Mouse (Mus musculus) C3H10T1/2 (cell line): ENCODE data around the gene Sdf4. TPM values are rescaled to one million over a fixed set of nuclear protein-coding genes. Genes with fewer than 3 reads are reported as not detected.

Source experiments
- polyA plus RNA-seq, 2 experiments: library from polyadenylated mRNA; unstranded; fragments of >200 nt; fragmentation: generic; extraction: Trizol; gene quantifications; one replicate each; pipeline ENCODE4 v1.2.1; 2012; ENCODE audit warnings: missing spikeins in 2 of 2

Gene Sdf4
- polyA plus RNA-seq: 100 to 1,000 TPM; 121 to 177 TPM

GRCm38 (mm10) chr4:155992241-155992905 lies at the start of gene Sdf4, which contains the start of gene B3galt6:
Gene Sdf4, plus strand, starts transcription at chr4:155992872.
Gene B3galt6, minus strand, starts transcription at chr4:155992649.

DNA sequence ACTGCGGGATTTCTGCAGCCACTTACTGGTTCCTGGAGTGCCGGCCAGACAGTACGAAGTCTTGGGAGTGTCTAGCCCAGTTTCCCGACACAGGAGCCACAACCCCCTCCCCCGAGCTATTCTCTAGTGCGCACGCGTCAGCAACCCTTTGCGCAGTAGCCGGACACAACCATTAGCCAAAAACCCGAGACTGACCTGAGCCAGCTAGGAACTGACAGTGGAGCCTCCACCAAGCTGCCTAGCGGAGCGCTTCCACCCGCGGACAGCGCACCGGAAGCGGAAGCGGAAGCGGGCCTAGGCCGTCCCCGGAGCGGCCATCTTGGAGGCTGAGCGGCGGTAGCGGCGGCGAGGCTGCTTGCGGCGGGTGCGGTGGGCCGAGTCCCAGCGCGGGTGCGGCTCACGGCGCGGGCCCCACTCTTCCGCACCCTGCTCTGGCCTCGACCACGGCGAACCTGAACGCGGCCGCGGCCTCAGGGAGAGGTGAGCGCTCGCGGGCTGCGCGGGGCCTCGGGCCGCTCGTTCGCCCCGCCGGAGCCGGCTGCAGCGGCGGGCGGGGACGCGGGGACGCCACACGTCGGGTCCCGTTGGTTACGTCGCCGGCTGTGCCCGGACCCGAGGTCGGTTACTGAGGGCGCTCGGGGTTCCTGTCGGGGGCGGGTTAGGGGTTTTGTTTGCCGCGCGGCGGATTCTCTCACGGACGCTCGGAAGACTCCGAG lies 49.0 kb upstream of the Sdf4 start, which contains the start of gene Ube2j2:
Ube2j2 (plus strand) TSS at position 298 of the 716 bp plus-strand sequence.

GRCm38 (mm10) chr4:155962167-155962971 lies 30.3 kb upstream of the Sdf4 start, which contains the start of gene C1qtnf12:
Gene C1qtnf12, plus strand, starts transcription at chr4:155962318.

GRCm38 (mm10) chr4:156013637-156014036 lies 21.0 kb downstream of the Sdf4 start, which contains the start of gene Tnfrsf4:
Gene Tnfrsf4, plus strand, starts transcription at chr4:156013843.

GRCm38 (mm10) chr4:156026013-156026412 lies 33.3 kb downstream of the Sdf4 start, which contains the start of gene Tnfrsf18:
Gene Tnfrsf18, plus strand, starts transcription at chr4:156026164.

DNA sequence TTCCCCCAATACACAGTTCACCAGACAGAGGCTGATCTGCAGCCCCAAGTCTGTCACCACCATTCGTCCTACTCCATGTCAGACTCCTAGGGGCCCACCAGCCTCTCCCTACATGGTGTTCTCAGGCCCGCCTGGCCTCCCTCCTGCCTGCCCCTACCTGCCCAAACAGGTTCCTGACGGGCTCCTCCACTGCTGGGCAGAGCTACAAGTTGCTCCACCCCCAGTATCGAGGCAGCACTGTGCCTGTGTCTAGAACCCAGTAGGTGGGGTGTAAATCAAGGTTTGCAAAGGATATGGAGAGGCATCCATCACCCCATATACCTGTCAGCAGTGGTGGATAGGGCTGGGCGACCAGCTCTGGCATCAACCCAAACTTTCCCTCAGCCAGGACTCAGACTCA lies 66.6 kb downstream of the Sdf4 start, which contains the start of gene Ttll10:
Ttll10 (minus strand) TSS at position 154 of the 400 bp plus-strand sequence.

Other genes starting within 250 kb of the Sdf4 start
- gene Atad3a, start 231.8 kb upstream of the Sdf4 start, polyA plus RNA-seq: 10 to 100 TPM; 24.7 to 55.2 TPM
- gene Vwa1, start 218.2 kb upstream of the Sdf4 start, polyA plus RNA-seq: under 1 TPM; 0.07 to 0.22 TPM
- under 1 TPM; 0.02 to 0.22 TPM for gene Tmem88b, start 207.0 kb upstream of the Sdf4 start, polyA plus RNA-seq
- gene Ankrd65, start 202.4 kb upstream of the Sdf4 start, polyA plus RNA-seq: under 1 TPM in 1 of 2 experiments, not detected in 1; 0.11 TPM
- gene Mrpl20, start 190.0 kb upstream of the Sdf4 start, polyA plus RNA-seq: 100 to 1,000 TPM in 1 of 2 experiments, 10 to 100 TPM in 1; 99.5 to 291 TPM
- gene Ccnl2, start 180.4 kb upstream of the Sdf4 start, polyA plus RNA-seq: 10 to 100 TPM in 1 of 2 experiments, 1 to 10 TPM in 1; 2.5 to 27.9 TPM
- 100 to 1,000 TPM; 146 to 151 TPM for gene Aurkaip1, start 161.6 kb upstream of the Sdf4 start, polyA plus RNA-seq
- 100 to 1,000 TPM in 1 of 2 experiments, 10 to 100 TPM in 1; 26.1 to 264 TPM for gene Mxra8, start 153.2 kb upstream of the Sdf4 start, polyA plus RNA-seq
- gene Dvl1, start 145.5 kb upstream of the Sdf4 start, polyA plus RNA-seq: 10 to 100 TPM; 14.7 to 39.5 TPM
- gene Tas1r3, start 129.5 kb upstream of the Sdf4 start, polyA plus RNA-seq: under 1 TPM; 0.04 to 0.32 TPM
- 10 to 100 TPM; 10.4 to 13.3 TPM for gene Cptp, start 123.4 kb upstream of the Sdf4 start, polyA plus RNA-seq
- 10 to 100 TPM; 35.5 to 51.4 TPM for gene Ints11, start 123.3 kb upstream of the Sdf4 start, polyA plus RNA-seq
- 10 to 100 TPM in 1 of 2 experiments, 1 to 10 TPM in 1; 9.1 to 14.4 TPM for gene Pusl1, start 101.1 kb upstream of the Sdf4 start, polyA plus RNA-seq
- 10 to 100 TPM; 13.3 to 20.0 TPM for gene Acap3, start 101.0 kb upstream of the Sdf4 start, polyA plus RNA-seq
- gene Ube2j2, start 49.0 kb upstream of the Sdf4 start, polyA plus RNA-seq: 10 to 100 TPM; 35.8 to 37.0 TPM
- gene C1qtnf12, start 30.6 kb upstream of the Sdf4 start, polyA plus RNA-seq: 1 to 10 TPM; 2.1 to 3.6 TPM
- 1 to 10 TPM; 1.9 to 4.3 TPM for gene B3galt6, start 223 bp upstream of the Sdf4 start, polyA plus RNA-seq
- gene Tnfrsf4, start 21.0 kb downstream of the Sdf4 start, polyA plus RNA-seq: 1 to 10 TPM in 1 of 2 experiments, under 1 TPM in 1; 0.16 to 1.3 TPM
- 1 to 10 TPM in 1 of 2 experiments, under 1 TPM in 1; 0.08 to 1.6 TPM for gene Tnfrsf18, start 33.3 kb downstream of the Sdf4 start, polyA plus RNA-seq
- gene Ttll10, start 66.5 kb downstream of the Sdf4 start, polyA plus RNA-seq: under 1 TPM in 1 of 2 experiments, not detected in 1; 0.08 TPM
- 10 to 100 TPM in 1 of 2 experiments, 1 to 10 TPM in 1; 5.3 to 22.4 TPM for gene 9430015G10Rik, start 117.1 kb downstream of the Sdf4 start, polyA plus RNA-seq
- gene Rnf223, start 137.6 kb downstream of the Sdf4 start, polyA plus RNA-seq: under 1 TPM; 0.07 to 0.42 TPM
- 10 to 100 TPM in 1 of 2 experiments, 1 to 10 TPM in 1; 2.6 to 26.9 TPM for gene Agrn, start 204.6 kb downstream of the Sdf4 start, polyA plus RNA-seq
- gene Isg15, start 207.9 kb downstream of the Sdf4 start, polyA plus RNA-seq: 10 to 100 TPM in 1 of 2 experiments, 1 to 10 TPM in 1; 1.3 to 22.7 TPM
- under 1 TPM in 1 of 2 experiments, not detected in 1; 0.05 TPM for gene AW011738, start 210.4 kb downstream of the Sdf4 start, polyA plus RNA-seq
- gene Perm1, start 223.0 kb downstream of the Sdf4 start, polyA plus RNA-seq: under 1 TPM; 0.04 to 0.17 TPM
- gene Plekhn1, start 242.0 kb downstream of the Sdf4 start, polyA plus RNA-seq: 10 to 100 TPM in 1 of 2 experiments, 1 to 10 TPM in 1; 4.8 to 12.4 TPM
- gene Noc2l, start 243.1 kb downstream of the Sdf4 start, polyA plus RNA-seq: 10 to 100 TPM; 23.0 to 82.0 TPM